Mouse (Mus musculus): ENCODE measurements around the gene Ccdc7a. TPM values are rescaled to one million over a fixed set of nuclear protein-coding genes. Genes with fewer than 3 reads are reported as not detected.
"Not testable (repeated sequence)": the region's sequence is repeated elsewhere in the genome, so short reads cannot be mapped to it uniquely, and the experiment has no call there.

Ccdc7a gene
- total RNA-seq (2021) (not detected), polyA plus RNA-seq (2012; rRNA removed) (not detected in 2 replicates)
- long read RNA-seq, result 0 reads

DNA sequence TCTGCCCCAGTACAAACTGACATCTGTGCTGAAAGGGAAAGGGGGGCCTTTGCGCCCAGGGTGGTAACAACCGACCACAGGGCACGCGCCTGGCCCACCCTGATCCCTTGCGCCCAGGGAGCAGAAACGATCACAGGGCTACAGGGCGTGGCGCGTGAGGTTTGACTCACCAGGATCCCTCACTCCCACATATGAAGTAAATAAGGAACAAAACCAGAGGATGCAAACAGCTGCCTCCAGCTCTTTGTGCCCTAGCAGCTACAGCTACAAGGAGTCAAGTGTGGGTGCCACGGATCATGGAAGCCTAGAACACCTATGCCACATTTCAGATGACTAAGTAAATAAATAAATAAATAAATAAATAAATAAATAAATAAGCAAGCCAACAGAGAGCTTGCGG is at the start of gene Ccdc7a:
Gene Ccdc7a (minus strand): TSS at position 101 of the 400 bp plus-strand sequence.
- H3K9ac ChIP-seq (ENCODE audit: low read depth, low read length); intact Hi-C loops (cut with DNase I); H3K4me3 ChIP-seq; H3K4me1 ChIP-seq (ENCODE audit: control insufficient read depth, insufficient read depth, low read length); H3K27ac ChIP-seq; H3K27me3 ChIP-seq (ENCODE audit: control insufficient read depth, insufficient read depth, low read length); DNase-seq; H3K36me3 ChIP-seq (ENCODE audit: control insufficient read depth, insufficient read depth, low read length); H3K79me2 ChIP-seq (replicated peaks; ENCODE audit: control insufficient read depth, insufficient read depth, low read length): not testable (repeated sequence)
- 79% methylated on average over 2 of the region's 11 CpGs for WGBS

- WGBS, result 53% methylated on average over 1 of the region's 10 CpGs
- H3K79me2 ChIP-seq (replicated peaks; ENCODE audit: control insufficient read depth, insufficient read depth, low read length); intact Hi-C loops (cut with DNase I); DNase-seq; H3K4me3 ChIP-seq; H3K27me3 ChIP-seq (ENCODE audit: control insufficient read depth, insufficient read depth, low read length); H3K9ac ChIP-seq (ENCODE audit: low read depth, low read length); H3K36me3 ChIP-seq (ENCODE audit: control insufficient read depth, insufficient read depth, low read length); H3K4me1 ChIP-seq (ENCODE audit: control insufficient read depth, insufficient read depth, low read length); H3K27ac ChIP-seq: not testable (repeated sequence)
Observed at GRCm38 (mm10) chr8:129066834-129067233, 1.5 kb upstream of the Ccdc7a start, which contains the start of gene Ccdc7b. Gene Ccdc7b (plus strand): TSS chr8:129067134.

GRCm38 (mm10) chr8:128991389-128991788 is 73.9 kb downstream of the Ccdc7a start:
- Histone ChIP-seq H3K36me3 (ENCODE audit: control insufficient read depth, insufficient read depth, low read length) (no peaks in the 10 kb centered on the region), H3K27ac (no peak overlapping the region), H3K9ac (ENCODE audit: low read depth, low read length) (no peak overlapping the region), H3K79me2 (replicated peaks; ENCODE audit: control insufficient read depth, insufficient read depth, low read length) (no peaks in the 10 kb centered on the region), H3K4me3 (no peak overlapping the region), H3K27me3 (ENCODE audit: control insufficient read depth, insufficient read depth, low read length) (no peaks in the 10 kb centered on the region), H3K4me1 (ENCODE audit: control insufficient read depth, insufficient read depth, low read length) (no peaks in the 10 kb centered on the region)
- TF ChIP-seq POLR2A (IDR thresholded peaks at IDR 0.05; ENCODE audit: insufficient read depth, low read depth, low read length), result no peak
- 88% methylated on average over 1 of the region's 1 CpGs for WGBS
- intact Hi-C loops (cut with DNase I), result no loop called here
- DNase-seq, result no peak

DNA sequence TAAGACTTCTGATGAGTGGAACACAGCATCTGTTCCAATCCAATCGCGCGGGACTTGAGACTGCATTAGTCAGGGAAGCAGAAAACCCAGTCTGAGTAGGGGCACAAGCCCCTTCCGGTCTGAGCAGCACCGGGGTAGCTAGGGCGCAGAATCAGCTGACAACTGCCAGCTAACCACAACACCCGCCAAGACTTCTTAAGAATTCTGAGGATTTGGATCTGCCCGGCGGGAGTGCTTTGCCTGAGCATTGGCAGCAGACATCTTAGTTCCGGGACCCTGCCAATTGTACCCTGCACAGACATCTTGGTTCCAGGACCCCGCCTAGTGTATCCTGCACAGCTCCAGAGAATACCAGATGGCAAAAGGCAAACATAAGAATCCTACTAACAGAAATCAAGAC is 116.4 kb downstream of the Ccdc7a start:
- H3K4me3 ChIP-seq; H3K79me2 ChIP-seq (replicated peaks; ENCODE audit: control insufficient read depth, insufficient read depth, low read length); H3K27me3 ChIP-seq (ENCODE audit: control insufficient read depth, insufficient read depth, low read length); H3K4me1 ChIP-seq (ENCODE audit: control insufficient read depth, insufficient read depth, low read length); H3K9ac ChIP-seq (ENCODE audit: low read depth, low read length); H3K27ac ChIP-seq; H3K36me3 ChIP-seq (ENCODE audit: control insufficient read depth, insufficient read depth, low read length); intact Hi-C loops (cut with DNase I); DNase-seq: not testable (repeated sequence)
- 75% methylated on average over 11 of the region's 11 CpGs for WGBS

GRCm38 (mm10) chr8:128941022-128941641 is 124.2 kb downstream of the Ccdc7a start:
- intact Hi-C loops (cut with DNase I); H3K4me3 ChIP-seq; H3K9ac ChIP-seq (ENCODE audit: low read depth, low read length); H3K27me3 ChIP-seq (ENCODE audit: control insufficient read depth, insufficient read depth, low read length); H3K79me2 ChIP-seq (replicated peaks; ENCODE audit: control insufficient read depth, insufficient read depth, low read length); H3K4me1 ChIP-seq (ENCODE audit: control insufficient read depth, insufficient read depth, low read length); H3K36me3 ChIP-seq (ENCODE audit: control insufficient read depth, insufficient read depth, low read length); H3K27ac ChIP-seq: not testable (repeated sequence)
- peak; percentile 9 to 30 for DNase-seq
- WGBS, result 4% methylated on average over 6 of the region's 6 CpGs
- TF ChIP-seq CTCF (IDR thresholded peaks at IDR 0.05), result peak; percentile 78

DNA sequence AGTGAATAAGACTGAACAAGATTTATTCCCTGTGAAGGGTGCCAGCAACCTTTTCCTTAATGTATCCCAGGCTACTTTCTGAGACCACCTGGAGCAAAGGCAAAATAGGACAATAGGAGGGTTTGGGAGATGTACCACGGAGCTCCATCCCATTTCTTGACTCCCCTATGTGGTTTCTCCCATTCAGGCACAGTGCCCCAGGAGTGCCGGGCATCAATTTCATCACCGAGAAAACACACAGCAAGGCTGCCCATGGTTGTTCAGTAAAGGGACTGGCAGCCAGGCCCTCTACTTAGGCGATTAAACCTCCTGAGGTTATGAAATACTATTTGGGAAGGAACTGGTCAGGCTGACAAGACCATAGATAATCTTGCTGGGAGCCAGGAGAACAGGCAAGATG is 131.9 kb downstream of the Ccdc7a start:
- H3K27me3 ChIP-seq (ENCODE audit: control insufficient read depth, insufficient read depth, low read length), result no peaks in the 10 kb centered on the region
- TF ChIP-seq EP300 (IDR thresholded peaks at IDR 0.05; ENCODE audit: insufficient read depth, low read depth, low read length) (no peak), POLR2A (IDR thresholded peaks at IDR 0.05; ENCODE audit: insufficient read depth, low read depth, low read length) (no peak), CTCF (IDR thresholded peaks at IDR 0.05) (no peak)
- H3K79me2 ChIP-seq (replicated peaks; ENCODE audit: control insufficient read depth, insufficient read depth, low read length), result no peaks in the 10 kb centered on the region
- intact Hi-C loops (cut with DNase I), result no loop called here
- H3K4me1 ChIP-seq (ENCODE audit: control insufficient read depth, insufficient read depth, low read length), result no peaks in the 10 kb centered on the region
- no peak overlapping the region for H3K9ac ChIP-seq (ENCODE audit: low read depth, low read length)
- H3K27ac ChIP-seq, result no peak overlapping the region
- WGBS, result 55% methylated on average over 4 of the region's 4 CpGs
- no peak for DNase-seq
- H3K4me3 ChIP-seq, result no peak overlapping the region
- H3K36me3 ChIP-seq (ENCODE audit: control insufficient read depth, insufficient read depth, low read length), result no peaks in the 10 kb centered on the region

DNA sequence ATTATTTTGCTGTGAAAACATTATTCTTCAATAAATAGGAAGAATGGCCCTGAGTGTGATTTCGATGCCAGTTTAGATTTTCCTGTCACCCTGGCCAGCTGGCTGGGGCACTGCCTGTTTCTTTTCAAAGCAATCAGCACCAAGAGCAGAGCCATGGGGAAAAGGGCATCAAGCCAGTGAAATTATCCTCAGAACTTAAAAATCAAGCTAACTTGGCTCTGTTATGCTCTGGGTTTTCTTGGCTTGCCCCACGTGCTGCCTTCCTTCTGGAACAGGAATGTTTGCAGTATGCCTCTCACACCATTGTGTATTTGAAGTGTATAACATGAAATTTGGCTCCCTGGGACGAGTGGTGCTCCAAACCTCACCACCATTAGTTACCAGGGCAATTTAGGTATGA is 182.6 kb downstream of the Ccdc7a start:
- no peaks in the 10 kb centered on the region for H3K4me1 ChIP-seq (ENCODE audit: control insufficient read depth, insufficient read depth, low read length)
- H3K9ac ChIP-seq (ENCODE audit: low read depth, low read length), result no peak overlapping the region
- no peak for TF ChIP-seq CTCF (IDR thresholded peaks at IDR 0.05)
- TF ChIP-seq POLR2A (IDR thresholded peaks at IDR 0.05; ENCODE audit: insufficient read depth, low read depth, low read length), result no peak
- TF ChIP-seq EP300 (IDR thresholded peaks at IDR 0.05; ENCODE audit: insufficient read depth, low read depth, low read length), result no peak
- DNase-seq, result no peak
- WGBS, result 33% methylated on average over 3 of the region's 3 CpGs
- no peaks in the 10 kb centered on the region for H3K27me3 ChIP-seq (ENCODE audit: control insufficient read depth, insufficient read depth, low read length)
- no peaks in the 10 kb centered on the region for H3K79me2 ChIP-seq (replicated peaks; ENCODE audit: control insufficient read depth, insufficient read depth, low read length)
- no peak overlapping the region for H3K4me3 ChIP-seq
- H3K27ac ChIP-seq, result no peak overlapping the region
- intact Hi-C loops (cut with DNase I), result no loop called here
- no peaks in the 10 kb centered on the region for H3K36me3 ChIP-seq (ENCODE audit: control insufficient read depth, insufficient read depth, low read length)

All from heart, adult 2 months (tissue).